Mouse (Mus musculus): ENCODE measurements around the gene Kl.

GRCm38 (mm10) chr5:150974226-150974625, 21.8 kb downstream of the Kl start:
- TF ChIP-seq CTCF (IDR thresholded peaks at IDR 0.05) (no peak), EP300 (IDR thresholded peaks at IDR 0.05) (no peak)
